24 mouse cellular contexts compared by ENCODE assay signal in the genomic region with DNA sequence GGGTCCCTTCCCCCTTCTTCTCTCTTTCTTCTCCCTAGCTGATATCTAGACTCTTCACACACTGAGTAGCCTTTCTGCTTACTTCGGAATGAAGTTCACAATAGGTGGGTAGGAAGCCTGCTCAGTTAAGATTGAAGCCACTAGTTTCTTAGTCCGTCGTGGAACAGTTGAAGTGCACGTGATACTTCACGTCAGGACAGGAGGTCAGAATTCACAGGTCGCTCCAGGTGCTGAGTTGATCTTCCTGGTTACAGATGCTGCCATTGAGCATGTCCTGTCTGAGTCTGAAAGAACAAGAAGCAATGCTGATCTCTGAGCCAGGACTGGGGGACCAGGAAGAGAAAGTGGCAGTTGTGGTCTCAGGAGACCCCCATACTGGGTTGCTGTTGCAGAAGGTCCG. TPM values are rescaled to one million over a fixed set of nuclear protein-coding genes. Genes with fewer than 3 reads are reported as not detected.
DNase-seq lines count a peak whose midpoint lies in the region; ATAC-seq lines count a peak whose summit lies in the region.
"Had no signal": no experiment of that assay in that cellular context is flagged by ENCODE, and none has a peak within 500 bp of the region (broad histone marks: within the 10 kb centered on the region; RNA-seq: fewer than 3 reads in every experiment).

No protein-coding gene starts in this region.

- H3K9me3 ChIP-seq in kidney, embryonic 14.5 days (ENCODE audit: control insufficient read depth, low read length): no peaks in the 10 kb centered on the region
- no peaks in the 10 kb centered on the region for H3K9me3 ChIP-seq in kidney, embryonic 16.5 days (ENCODE audit: low read length)
- H3K9me3 ChIP-seq: embryonic facial prominence, embryonic 10.5 days; embryonic facial prominence, embryonic 12.5 days; forebrain, embryonic 13.5 days; forebrain, embryonic 15.5 days; G1E had no signal

- H3K27me3 ChIP-seq in kidney, embryonic 14.5 days (ENCODE audit: control insufficient read depth, insufficient read depth, low read length): no peaks in the 10 kb centered on the region
- no peaks in the 10 kb centered on the region for H3K27me3 ChIP-seq in kidney, embryonic 16.5 days (ENCODE audit: insufficient read depth, low read length)
- H3K27me3 ChIP-seq: CH12.LX; embryonic facial prominence, embryonic 12.5 days; forebrain, embryonic 13.5 days; forebrain, embryonic 15.5 days; Patski had no signal

- peaks cover 1% of the 10 kb centered on the region; the same call in 1 of the 2 replicates for H3K4me1 ChIP-seq in kidney, embryonic 14.5 days (ENCODE audit: control insufficient read depth, insufficient read depth, low read length)
- H3K4me1 ChIP-seq in kidney, embryonic 16.5 days (ENCODE audit: insufficient read depth, low read length): peaks cover 5% of the 10 kb centered on the region; the same call in 1 of the 2 replicates
- H3K4me1 ChIP-seq: embryonic facial prominence, embryonic 10.5 days; embryonic facial prominence, embryonic 12.5 days; forebrain, embryonic 13.5 days; forebrain, embryonic 15.5 days had no signal

- ATAC-seq in kidney, embryonic 14.5 days (ENCODE audit: low FRiP score, low TSS enrichment): no peak
- ATAC-seq in kidney, embryonic 16.5 days (ENCODE audit: low FRiP score, low TSS enrichment): no peak
- ATAC-seq: activated CD4-positive, CD25-positive, alpha-beta regulatory T cell, adult 4 months; CD4-positive, CD25-positive, alpha-beta regulatory T cell, adult 4 months; forebrain, embryonic 13.5 days; forebrain, embryonic 15.5 days; Patski had no signal

- H3K9ac ChIP-seq in kidney, embryonic 14.5 days (ENCODE audit: low read depth, low read length): no peak overlapping the region
- no peak overlapping the region for H3K9ac ChIP-seq in kidney, embryonic 16.5 days (replicated peaks; ENCODE audit: low read length)
- H3K9ac ChIP-seq: embryonic facial prominence, embryonic 12.5 days; forebrain, embryonic 13.5 days; forebrain, embryonic 15.5 days had no signal

- H3K36me3 ChIP-seq in kidney, embryonic 14.5 days (ENCODE audit: control insufficient read depth, insufficient read depth, low read length): no peaks in the 10 kb centered on the region
- no peaks in the 10 kb centered on the region for H3K36me3 ChIP-seq in kidney, embryonic 16.5 days (ENCODE audit: insufficient read depth, low read length)
- H3K36me3 ChIP-seq: embryonic facial prominence, embryonic 10.5 days; embryonic facial prominence, embryonic 12.5 days; forebrain, embryonic 15.5 days had no signal

- H3K27ac ChIP-seq in kidney, embryonic 14.5 days (ENCODE audit: low read depth, low read length): no peak overlapping the region
- no peak overlapping the region for H3K27ac ChIP-seq in kidney, embryonic 16.5 days (ENCODE audit: low read length)
- H3K27ac ChIP-seq: embryonic facial prominence, embryonic 10.5 days; embryonic facial prominence, embryonic 12.5 days; forebrain, embryonic 13.5 days; forebrain, embryonic 15.5 days had no signal

- no peak overlapping the region for H3K4me2 ChIP-seq in kidney, embryonic 14.5 days (replicated peaks; ENCODE audit: low read depth, low read length)
- no peak overlapping the region for H3K4me2 ChIP-seq in kidney, embryonic 16.5 days (replicated peaks; ENCODE audit: low read depth, low read length)
- H3K4me2 ChIP-seq: embryonic facial prominence, embryonic 12.5 days; forebrain, embryonic 13.5 days; forebrain, embryonic 15.5 days had no signal

- DNase-seq in kidney, adult 11 months: peak; percentile 44
- DNase-seq in kidney, adult 18-20 months: no peak
- peak; percentile 69 for DNase-seq in kidney, adult 9 months
- DNase-seq in kidney, postnatal 25 days: peak; percentile 36 to 61
- DNase-seq: adrenal gland, adult 8-10 months; adrenal gland, postnatal 14 days; adrenal gland, postnatal 36 days; B cell, adult 2 months; cerebellum, adult 11-12 months; cerebellum, adult 2 months; cerebellum, adult 9-10 months; cerebellum, postnatal 10 days; cerebellum, postnatal 25 days had no signal

- no peak overlapping the region for H3K4me3 ChIP-seq in kidney, embryonic 14.5 days (ENCODE audit: low read length)
- no peak overlapping the region for H3K4me3 ChIP-seq in kidney, embryonic 16.5 days (ENCODE audit: low read length)
- H3K4me3 ChIP-seq: embryonic facial prominence, embryonic 10.5 days; embryonic facial prominence, embryonic 12.5 days; forebrain, embryonic 13.5 days; forebrain, embryonic 15.5 days had no signal

- 85% methylated on average over 7 of the region's 7 CpGs for WGBS in kidney, embryonic 14.5 days
- WGBS in kidney, embryonic 16.5 days: 88% methylated on average over 7 of the region's 7 CpGs

RNA-seq across cellular contexts. Expression of a gene that starts 16.4 kb away (rescaled TPM):
- 7.8 and 9.3 TPM in 2 replicates for polyA plus RNA-seq in kidney, embryonic 14.5 days (2014; fragmentation: Nextera tagmentation; extraction: Ambion mirVana)
- 25.3 and 26.6 TPM in 2 replicates for polyA plus RNA-seq in kidney, embryonic 16.5 days (2015; fragmentation: Nextera tagmentation; extraction: Ambion mirVana)

RNA-seq across cellular contexts. Expression of a gene that starts 45.4 kb away (rescaled TPM):
- polyA plus RNA-seq in kidney, embryonic 14.5 days (2014; fragmentation: Nextera tagmentation; extraction: Ambion mirVana): 43.3 and 69.8 TPM in 2 replicates
- polyA plus RNA-seq in kidney, embryonic 16.5 days (2015; fragmentation: Nextera tagmentation; extraction: Ambion mirVana): 58.9 and 63.9 TPM in 2 replicates
